Mouse (Mus musculus) heart, embryonic 11.5 days (tissue): ENCODE data around the gene Slc13a1. TPM values are rescaled to one million over a fixed set of nuclear protein-coding genes. Genes with fewer than 3 reads are reported as not detected.

Experiments used
- ATAC-seq: fragments of 200-750 bp; cut with Nextera tagmentation; replicated peaks from 2 replicates; pipeline ENCODE4 v1.8.0; 2017; ENCODE audit warnings: moderate library complexity; ENCODE audit not compliant: insufficient number of reproducible peaks, low FRiP score, low TSS enrichment
- H3K27ac ChIP-seq: fragments of 300-500 bp; sonication (generic); 2 replicates; pipeline ENCODE4 v1.5.1; 2014; ENCODE audit warnings: mild to moderate bottlenecking, low read depth, low read length
- H3K27me3 ChIP-seq: fragments of 300-500 bp; sonication (generic); 2 replicates; pipeline ENCODE4 v1.6.1; 2014; ENCODE audit warnings: mild to moderate bottlenecking, low read length, mixed read lengths; ENCODE audit not compliant: control insufficient read depth, insufficient read depth
- H3K36me3 ChIP-seq: fragments of 300-500 bp; sonication (generic); 2 replicates; pipeline ENCODE4 v1.6.1; 2014; ENCODE audit warnings: mild to moderate bottlenecking, low read length, moderate library complexity, mixed read lengths; ENCODE audit not compliant: control insufficient read depth, insufficient read depth
- H3K4me1 ChIP-seq: fragments of 300-500 bp; sonication (generic); 2 replicates; pipeline ENCODE4 v1.6.1; 2014; ENCODE audit warnings: low read length; ENCODE audit not compliant: control insufficient read depth, insufficient read depth
- H3K4me2 ChIP-seq: fragments of 300-500 bp; sonication (generic); 2 replicates; pipeline ENCODE4 v1.6.1; 2014; ENCODE audit warnings: mild to moderate bottlenecking, moderate library complexity
- H3K4me3 ChIP-seq: fragments of 300-500 bp; sonication (generic); 2 replicates; pipeline ENCODE4 v1.5.1; 2014; ENCODE audit warnings: low read depth, low read length
- H3K9ac ChIP-seq: fragments of 300-500 bp; sonication (generic); 2 replicates; pipeline ENCODE4 v1.6.1; 2014; ENCODE audit warnings: mild to moderate bottlenecking, low read depth, low read length, moderate library complexity
- H3K9me3 ChIP-seq: fragments of 300-500 bp; sonication (generic); replicated peaks from 2 replicates; pipeline ENCODE4 v1.6.1; 2016; ENCODE audit warnings: low read length; ENCODE audit not compliant: control insufficient read depth
- whole genome bisulfite sequencing: fragments of 180-500 bp; shearing (Covaris S2); extraction: QIAGEN DNeasy Blood & Tissue Kit; methylation state at CpG from one replicate; pipeline ENCODE4 v1.1.7; 2014; ENCODE audit not compliant: insufficient replicate concordance; 5-methylcytosine and 5-hydroxymethylcytosine counted together
- microRNA-seq: library from miRNA; unstranded; fragments of <30 nt; microRNA quantifications from one replicate; pipeline ENCODE4, GENCODE M21; 2016; ENCODE audit warnings: borderline number of aligned reads
- polyA plus RNA-seq: library from polyadenylated mRNA; unstranded; fragments of >200 nt; fragmentation: Nextera tagmentation; extraction: Ambion mirVana; gene quantifications from 2 replicates; pipeline ENCODE4 v1.2.1, GENCODE M21; 2014

Slc13a1 gene
- polyA plus RNA-seq, 1 experiment from 2014 or later: 0.14 TPM

GRCm38 (mm10) chr6:24055086-24055485 lies 112.8 kb downstream of the Slc13a1 start:
- Histone ChIP-seq H3K27me3 (no peaks in the 10 kb centered on the region), H3K36me3 (no peaks in the 10 kb centered on the region), H3K4me3 (no peak overlapping the region), H3K4me1 (no peaks in the 10 kb centered on the region), H3K9me3 (no peaks in the 10 kb centered on the region), H3K27ac (no peak overlapping the region), H3K9ac (no peak overlapping the region), H3K4me2 (no peak overlapping the region)
- 76% methylated on average over 4 of the region's 4 CpGs for WGBS
- ATAC-seq: no peak

- H3K27me3 ChIP-seq: no peaks in the 10 kb centered on the region
- H3K9ac ChIP-seq: no peak overlapping the region
- no peaks in the 10 kb centered on the region for H3K9me3 ChIP-seq
- H3K4me3 ChIP-seq: no peak overlapping the region
- no peaks in the 10 kb centered on the region for H3K4me1 ChIP-seq
- no peak overlapping the region for H3K27ac ChIP-seq
- no peaks in the 10 kb centered on the region for H3K36me3 ChIP-seq
- 82% methylated on average over 9 of the region's 9 CpGs for WGBS
- ATAC-seq: no peak
- no peak overlapping the region for H3K4me2 ChIP-seq
Observed at GRCm38 (mm10) chr6:24054086-24054710, 113.7 kb downstream of the Slc13a1 start.

- Histone ChIP-seq H3K9ac (no peak overlapping the region), H3K27me3 (no peaks in the 10 kb centered on the region), H3K27ac (no peak overlapping the region), H3K36me3 (no peaks in the 10 kb centered on the region), H3K9me3 (no peaks in the 10 kb centered on the region), H3K4me2 (peak overlapping the region; percentile 8; the same call in 1 of the 2 replicates), H3K4me1 (no peaks in the 10 kb centered on the region), H3K4me3 (no peak overlapping the region)
- ATAC-seq: peak; percentile 72; the same call in 1 of the 2 replicates
- 45% methylated on average over 7 of the region's 7 CpGs for WGBS
Observed at GRCm38 (mm10) chr6:24047014-24047770, 120.7 kb downstream of the Slc13a1 start.

GRCm38 (mm10) chr6:24043496-24043895 lies 124.4 kb downstream of the Slc13a1 start:
- Histone ChIP-seq H3K9me3 (no peaks in the 10 kb centered on the region), H3K36me3 (no peaks in the 10 kb centered on the region), H3K4me2 (no peak overlapping the region), H3K27ac (no peak overlapping the region), H3K4me3 (no peak overlapping the region), H3K4me1 (no peaks in the 10 kb centered on the region), H3K27me3 (no peaks in the 10 kb centered on the region), H3K9ac (no peak overlapping the region)
- no peak for ATAC-seq

Small RNA genes lying within 50 kb of the gene (microRNA-seq; reads per million reads assigned to microRNA genes)
- not detected for gene Gm26386

Other genes with a start within 250 kb of the Slc13a1 start
- not detected in 2 replicates for gene Tas2r118, start 198.0 kb downstream of the Slc13a1 start, polyA plus RNA-seq